Mouse (Mus musculus): ENCODE measurements at regions not wholly inside any gene's neighbourhood (a gene's known extent, or its start where the extent isn't known, plus 50 kb on each side); places are given as distances from the start of the nearest gene placed in this dataset.

DNA sequence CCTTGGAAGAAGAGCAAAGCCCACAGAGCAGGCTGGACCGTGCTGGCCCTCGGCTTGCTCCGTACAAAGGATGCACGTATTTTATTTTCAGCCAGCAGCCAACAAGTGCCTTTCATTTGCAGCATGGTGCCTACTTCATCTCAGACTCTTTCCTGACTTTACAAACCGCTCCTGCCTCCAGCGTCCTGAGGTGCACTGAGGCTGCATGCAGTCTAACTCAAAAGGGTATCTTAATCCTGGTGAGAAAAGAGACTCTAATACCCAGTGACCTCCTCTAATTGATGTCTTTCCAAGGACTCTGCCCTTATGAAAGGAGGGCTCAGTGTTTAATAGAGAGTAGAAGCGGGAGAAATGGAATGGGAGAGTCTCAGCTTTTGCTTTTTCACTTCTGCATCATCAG is 176.4 kb downstream of the Rps15a start:
- Histone ChIP-seq H3K4me1 (ENCODE audit: control insufficient read depth in 1 of 2, insufficient read depth in 2 of 2) (no peaks in the 10 kb centered on the region), H3K9ac (ENCODE audit: insufficient read depth, low read depth) (no peak overlapping the region), H3K79me2 (replicated peaks; ENCODE audit: control insufficient read depth, extremely low read depth, insufficient read depth, poor library complexity, severe bottlenecking) (no peaks in the 10 kb centered on the region), H3K9me3 (replicated peaks; ENCODE audit: low read length) (no peaks in the 10 kb centered on the region), H3K36me3 (replicated peaks in 1 of 2; ENCODE audit: control insufficient read depth in 1 of 2, insufficient read depth in 1 of 2, low read length in 1 of 2) (no peaks in the 10 kb centered on the region), H3K27me3 (replicated peaks) (peaks cover 10% of the 10 kb centered on the region), H3K27ac (ENCODE audit: insufficient read depth, low read depth) (no peak overlapping the region), H3K4me3 (replicated peaks in 1 of 3; ENCODE audit: low read depth in 2 of 3, low read length in 2 of 3, poor library complexity in 1 of 3) (no peak overlapping the region), H3K4me2 (ENCODE audit: insufficient read depth, low read depth, poor library complexity, severe bottlenecking) (no peak overlapping the region)
- in situ Hi-C loops (cut with MboI; ENCODE audit: low pct_ligation_motif_present, low pct_unique_long_range_greater_than_20kb, low sequenced_read_pairs) (no loop called here), dilution Hi-C loops (cut with MboI; ENCODE audit: extremely low pct_ligation_motif_present, extremely low pct_unique_long_range_greater_than_20kb, low sequenced_read_pairs) (no loop called here)
- DNase-seq (ENCODE audit: extremely low read depth) = no peak
- TF ChIP-seq USF2 (conservative IDR thresholded peaks at IDR 0.05; ENCODE audit: low read depth, low read length) (no peak), SMC3 (IDR thresholded peaks at IDR 0.05; ENCODE audit: low read depth, low read length) (no peak), CHD1 (IDR thresholded peaks at IDR 0.05; ENCODE audit: low read depth, low read length) (no peak), NRF1 (IDR thresholded peaks at IDR 0.05; ENCODE audit: low read depth, low read length) (no peak), ETS1 (conservative IDR thresholded peaks at IDR 0.05; ENCODE audit: low read depth, low read length) (no peak), EP300 (IDR thresholded peaks at IDR 0.05; ENCODE audit: low read length) (no peak), POLR2A (IDR thresholded peaks at IDR 0.05; ENCODE audit: low read depth, low read length) (no peak), RAD21 (IDR thresholded peaks at IDR 0.05; ENCODE audit: low read depth, low read length) (no peak), CTCF (conservative IDR thresholded peaks at IDR 0.05 in 1 of 2, IDR thresholded peaks at IDR 0.05 in 1 of 2; ENCODE audit: low read depth in 2 of 2, low read length in 2 of 2) (no peak), USF1 (IDR thresholded peaks at IDR 0.05; ENCODE audit: low read depth, low read length) (no peak), TCF12 (IDR thresholded peaks at IDR 0.05; ENCODE audit: low read depth, low read length) (no peak), MAX (IDR thresholded peaks at IDR 0.05; ENCODE audit: low read length) (no peak), IRF4 (IDR thresholded peaks at IDR 0.05; ENCODE audit: low read depth, low read length) (no peak), TBP (conservative IDR thresholded peaks at IDR 0.05; ENCODE audit: low read depth, low read length) (no peak)

- Histone ChIP-seq H3K9ac (ENCODE audit: insufficient read depth, low read depth) (no peak overlapping the region), H3K79me2 (replicated peaks; ENCODE audit: control insufficient read depth, extremely low read depth, insufficient read depth, poor library complexity, severe bottlenecking) (no peaks in the 10 kb centered on the region), H3K9me3 (replicated peaks; ENCODE audit: low read length) (no peaks in the 10 kb centered on the region), H3K4me2 (ENCODE audit: insufficient read depth, low read depth, poor library complexity, severe bottlenecking) (no peak overlapping the region), H3K36me3 (replicated peaks in 1 of 2; ENCODE audit: control insufficient read depth in 1 of 2, insufficient read depth in 1 of 2, low read length in 1 of 2) (no peaks in the 10 kb centered on the region), H3K27ac (ENCODE audit: insufficient read depth, low read depth) (no peak overlapping the region), H3K4me1 (ENCODE audit: control insufficient read depth in 1 of 2, insufficient read depth in 2 of 2) (no peaks in the 10 kb centered on the region), H3K27me3 (replicated peaks) (peaks cover 10% of the 10 kb centered on the region), H3K4me3 (replicated peaks in 1 of 3; ENCODE audit: low read depth in 2 of 3, low read length in 2 of 3, poor library complexity in 1 of 3) (no peak overlapping the region)
- dilution Hi-C loops (cut with MboI; ENCODE audit: extremely low pct_ligation_motif_present, extremely low pct_unique_long_range_greater_than_20kb, low sequenced_read_pairs) = no loop called here
- TF ChIP-seq IRF4 (IDR thresholded peaks at IDR 0.05; ENCODE audit: low read depth, low read length) (no peak), PAX5 (IDR thresholded peaks at IDR 0.05; ENCODE audit: low read length) (no peak), MYC (IDR thresholded peaks at IDR 0.05; ENCODE audit: low read depth, low read length) (no peak), ZKSCAN1 (IDR thresholded peaks at IDR 0.05; ENCODE audit: borderline replicate concordance, low read depth, low read length) (no peak), CTCF (conservative IDR thresholded peaks at IDR 0.05 in 1 of 2, IDR thresholded peaks at IDR 0.05 in 1 of 2; ENCODE audit: low read depth in 2 of 2, low read length in 2 of 2) (no peak), POLR2A (IDR thresholded peaks at IDR 0.05; ENCODE audit: low read depth, low read length) (no peak), NELFE (IDR thresholded peaks at IDR 0.05; ENCODE audit: low read depth, low read length) (no peak), RAD21 (IDR thresholded peaks at IDR 0.05; ENCODE audit: low read depth, low read length) (no peak), POLR2AphosphoS2 (IDR thresholded peaks at IDR 0.05; ENCODE audit: low read depth, low read length) (no peak), NRF1 (IDR thresholded peaks at IDR 0.05; ENCODE audit: low read depth, low read length) (no peak), MEF2A (IDR thresholded peaks at IDR 0.05; ENCODE audit: borderline replicate concordance, low read depth, low read length) (no peak), ZNF384 (IDR thresholded peaks at IDR 0.05; ENCODE audit: low read depth, low read length) (no peak), USF2 (conservative IDR thresholded peaks at IDR 0.05; ENCODE audit: low read depth, low read length) (no peak), SMC3 (IDR thresholded peaks at IDR 0.05; ENCODE audit: low read depth, low read length) (no peak), UBTF (IDR thresholded peaks at IDR 0.05; ENCODE audit: low read depth, low read length) (no peak), USF1 (IDR thresholded peaks at IDR 0.05; ENCODE audit: low read depth, low read length) (no peak), SIN3A (IDR thresholded peaks at IDR 0.05; ENCODE audit: low read length) (no peak), MAZ (IDR thresholded peaks at IDR 0.05; ENCODE audit: low read depth, low read length) (no peak), KAT2A (IDR thresholded peaks at IDR 0.05; ENCODE audit: insufficient replicate concordance, low read length) (no peak), JUN (IDR thresholded peaks at IDR 0.05; ENCODE audit: insufficient read depth, low read depth, low read length) (no peak)
- no peak for DNase-seq (ENCODE audit: extremely low read depth)
- in situ Hi-C loops (cut with MboI; ENCODE audit: low pct_ligation_motif_present, low pct_unique_long_range_greater_than_20kb, low sequenced_read_pairs) = no loop called here
Observed at GRCm38 (mm10) chr7:117934908-117935307, 181.1 kb downstream of the Rps15a start.

Measured in CH12.LX (cell line).